Mouse (Mus musculus): ENCODE results near the gene Zc3h15.

DNA sequence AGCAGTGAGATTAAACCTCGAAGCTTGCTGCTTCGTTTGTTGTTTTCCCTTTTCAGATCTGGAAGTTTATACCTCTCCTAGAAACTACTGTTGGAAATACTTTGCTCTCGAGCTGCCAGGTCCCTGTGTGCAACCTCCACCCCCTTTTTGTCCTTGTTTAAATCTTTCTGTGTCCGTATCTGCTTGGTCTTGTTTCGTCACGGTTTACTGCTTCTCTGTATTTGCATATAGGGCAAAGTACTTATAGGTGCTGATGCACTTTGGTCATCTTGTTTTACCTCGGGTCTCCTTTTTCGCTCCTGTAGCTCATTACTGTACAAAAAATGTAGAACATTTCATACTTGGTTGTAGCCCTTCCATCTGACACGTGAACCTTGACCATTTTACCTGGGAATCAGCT lies 4.7 kb downstream of the Zc3h15 start:
- TF ChIP-seq CTCF (IDR thresholded peaks at IDR 0.05; ENCODE audit: control insufficient read depth, insufficient read depth, insufficient replicate concordance, low read depth, low read length) (no peak), POLR2A (IDR thresholded peaks at IDR 0.05; ENCODE audit: control insufficient read depth, low read depth, low read length) (no peak)

Data from testis, adult 2 months (tissue).